Mouse (Mus musculus): ENCODE results near the gene Sh2b3.

Gene Sh2b3

GRCm38 (mm10) chr5:121824121-121824520, 13.3 kb downstream of the Sh2b3 start:
- no peak for DNase-seq (ENCODE audit: low read depth, low spot score)

GRCm38 (mm10) chr5:121823668-121824067, 13.8 kb downstream of the Sh2b3 start:
- DNase-seq (ENCODE audit: low read depth, low spot score): no peak

DNA sequence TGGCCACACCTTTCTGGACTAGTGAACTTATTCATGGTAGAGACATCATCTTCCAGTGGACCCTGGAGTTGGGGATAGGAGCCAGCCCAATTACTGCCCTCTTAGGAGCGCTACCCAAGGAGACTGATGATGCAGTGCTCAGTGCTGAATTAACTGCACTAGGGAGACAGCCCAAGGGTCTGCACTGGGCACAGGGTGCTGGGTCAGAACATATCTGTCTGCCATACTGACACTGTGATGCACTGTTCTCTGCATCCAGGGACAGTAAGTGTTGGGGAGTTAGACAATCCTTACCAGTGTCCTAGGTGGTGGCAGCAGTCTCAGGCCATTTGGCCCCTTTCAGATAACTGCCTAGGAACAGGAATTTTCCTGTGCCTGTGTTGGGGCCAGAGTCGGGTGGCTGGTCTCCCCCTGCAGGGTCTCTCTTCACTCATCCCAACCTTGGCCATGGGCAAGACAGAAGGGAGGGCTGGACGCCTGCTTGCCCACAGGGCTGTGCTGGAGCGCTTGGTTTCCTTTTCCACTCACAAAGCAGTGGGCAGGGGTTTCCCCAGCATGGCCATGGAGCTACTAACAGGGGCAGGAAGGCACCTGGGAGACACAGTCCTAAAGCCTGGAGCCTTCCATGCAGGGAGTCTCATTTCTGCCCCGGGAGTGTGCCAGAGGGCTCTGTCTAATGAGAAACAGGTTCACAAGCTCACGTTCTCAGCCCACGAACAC, 14.5 kb downstream of the Sh2b3 start:
- no peak for DNase-seq (ENCODE audit: low read depth, low spot score)

GRCm38 (mm10) chr5:121821552-121821951, 15.9 kb downstream of the Sh2b3 start:
- DNase-seq (ENCODE audit: low read depth, low spot score): no peak

- no peak for DNase-seq (ENCODE audit: low read depth, low spot score)
Measured at GRCm38 (mm10) chr5:121821116-121821515, 16.3 kb downstream of the Sh2b3 start.

GRCm38 (mm10) chr5:121820657-121821056, 16.8 kb downstream of the Sh2b3 start:
- no peak for DNase-seq (ENCODE audit: low read depth, low spot score)

GRCm38 (mm10) chr5:121820161-121820560, 17.3 kb downstream of the Sh2b3 start:
- DNase-seq (ENCODE audit: low read depth, low spot score): no peak

GRCm38 (mm10) chr5:121819559-121819958, 17.9 kb downstream of the Sh2b3 start:
- peak; percentile 24 for DNase-seq (ENCODE audit: low read depth, low spot score)

- DNase-seq (ENCODE audit: low read depth, low spot score): no peak
Measured at GRCm38 (mm10) chr5:121818862-121819261, 18.6 kb downstream of the Sh2b3 start.

DNA sequence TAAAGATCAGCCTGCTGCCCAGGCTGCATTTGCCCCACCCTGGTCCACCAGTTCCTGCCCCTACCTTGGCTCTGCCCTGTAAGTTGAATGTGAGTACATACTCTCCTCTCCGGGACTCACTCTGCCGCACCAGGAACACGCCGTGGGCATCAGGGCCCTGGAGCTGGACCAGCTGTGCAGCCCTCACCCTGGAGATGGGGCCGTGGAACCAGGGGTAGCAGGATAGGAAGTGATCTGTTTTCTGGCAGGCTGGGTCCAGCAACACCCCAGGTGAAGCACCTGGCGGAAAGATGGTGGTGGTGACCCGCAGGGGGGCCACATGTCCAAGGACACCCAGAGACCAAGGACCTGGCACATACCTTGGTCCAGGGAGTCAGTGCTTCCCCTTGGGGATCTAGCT, 19.0 kb downstream of the Sh2b3 start:
- no peak for DNase-seq (ENCODE audit: low read depth, low spot score)

GRCm38 (mm10) chr5:121817551-121817950, 19.9 kb downstream of the Sh2b3 start:
- DNase-seq (ENCODE audit: low read depth, low spot score): no peak

GRCm38 (mm10) chr5:121816611-121817010, 20.8 kb downstream of the Sh2b3 start:
- DNase-seq (ENCODE audit: low read depth, low spot score): no peak

DNA sequence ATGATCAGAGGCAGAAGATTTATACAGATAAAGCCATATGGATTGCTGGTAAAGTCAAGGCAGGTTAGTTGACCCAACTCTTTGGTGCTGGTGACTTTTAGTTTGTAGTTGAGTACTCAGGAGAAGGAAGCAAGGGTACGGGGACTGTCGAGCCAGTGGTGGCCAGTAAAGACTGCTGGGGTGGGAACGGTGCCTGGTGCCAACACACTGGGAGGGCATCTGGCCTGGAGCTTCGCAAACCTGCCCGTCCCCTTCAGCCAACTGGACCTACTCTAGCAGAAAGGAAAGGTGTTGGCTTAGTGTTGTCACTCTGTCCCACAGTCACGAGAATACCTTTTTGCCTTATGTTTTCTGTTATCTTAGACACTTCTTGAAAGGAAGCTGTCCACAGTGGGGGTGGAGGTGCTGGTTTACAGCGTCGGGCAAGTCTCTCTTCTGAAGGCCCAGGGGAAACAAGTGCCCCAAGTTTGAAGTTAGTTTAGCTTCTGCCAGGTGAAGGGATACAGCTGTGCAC, 21.5 kb downstream of the Sh2b3 start:
- no peak for DNase-seq (ENCODE audit: low read depth, low spot score)

DNA sequence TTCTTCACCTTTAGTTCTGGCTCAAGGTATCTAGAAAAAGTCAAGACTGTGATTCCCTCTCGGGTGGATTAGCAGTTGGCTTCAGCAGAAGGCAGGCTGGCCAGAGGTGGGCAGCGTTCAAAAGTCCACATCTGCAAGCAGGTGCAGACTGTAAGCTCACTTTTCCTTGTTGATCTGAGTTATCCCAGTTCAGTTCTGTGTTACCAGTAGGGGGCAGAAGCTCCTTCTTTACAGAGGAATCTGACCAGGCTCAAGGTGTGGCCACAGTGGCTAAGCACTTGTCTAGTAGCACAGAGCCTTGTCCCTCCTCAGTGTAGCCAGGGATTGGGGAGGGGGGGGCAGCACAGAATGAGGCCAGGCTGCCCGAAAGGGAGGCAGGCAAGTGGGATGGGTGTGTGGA, 22.4 kb downstream of the Sh2b3 start:
- peak; percentile 42 for DNase-seq (ENCODE audit: low read depth, low spot score)

- DNase-seq (ENCODE audit: low read depth, low spot score): no peak
Measured at GRCm38 (mm10) chr5:121813744-121814143, 23.7 kb downstream of the Sh2b3 start.

GRCm38 (mm10) chr5:121812526-121813243, 24.8 kb downstream of the Sh2b3 start:
- DNase-seq (ENCODE audit: low read depth, low spot score): peak; percentile 39

DNA sequence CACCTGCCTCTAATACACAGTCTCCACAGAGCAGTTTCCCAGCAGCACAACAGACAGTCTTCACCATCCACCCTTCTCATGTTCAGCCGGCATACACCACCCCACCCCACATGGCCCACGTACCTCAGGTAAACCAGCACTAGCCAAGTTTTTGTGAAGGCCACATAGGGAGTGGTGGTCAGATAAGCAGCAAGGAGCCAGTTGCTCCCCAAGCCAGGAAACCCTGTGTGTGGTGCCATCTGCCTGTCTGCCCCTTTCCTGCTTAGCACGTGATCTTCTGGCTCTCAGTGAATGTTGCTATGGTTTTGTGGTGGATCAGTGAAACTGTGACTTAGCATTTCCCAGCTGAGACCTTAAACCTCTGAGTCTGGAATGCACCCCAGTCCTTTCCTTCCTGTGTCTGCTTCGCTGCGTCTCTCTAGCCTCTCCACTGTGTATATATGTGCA, 25.9 kb downstream of the Sh2b3 start:
- DNase-seq (ENCODE audit: low read depth, low spot score): peak; percentile 50

DNA sequence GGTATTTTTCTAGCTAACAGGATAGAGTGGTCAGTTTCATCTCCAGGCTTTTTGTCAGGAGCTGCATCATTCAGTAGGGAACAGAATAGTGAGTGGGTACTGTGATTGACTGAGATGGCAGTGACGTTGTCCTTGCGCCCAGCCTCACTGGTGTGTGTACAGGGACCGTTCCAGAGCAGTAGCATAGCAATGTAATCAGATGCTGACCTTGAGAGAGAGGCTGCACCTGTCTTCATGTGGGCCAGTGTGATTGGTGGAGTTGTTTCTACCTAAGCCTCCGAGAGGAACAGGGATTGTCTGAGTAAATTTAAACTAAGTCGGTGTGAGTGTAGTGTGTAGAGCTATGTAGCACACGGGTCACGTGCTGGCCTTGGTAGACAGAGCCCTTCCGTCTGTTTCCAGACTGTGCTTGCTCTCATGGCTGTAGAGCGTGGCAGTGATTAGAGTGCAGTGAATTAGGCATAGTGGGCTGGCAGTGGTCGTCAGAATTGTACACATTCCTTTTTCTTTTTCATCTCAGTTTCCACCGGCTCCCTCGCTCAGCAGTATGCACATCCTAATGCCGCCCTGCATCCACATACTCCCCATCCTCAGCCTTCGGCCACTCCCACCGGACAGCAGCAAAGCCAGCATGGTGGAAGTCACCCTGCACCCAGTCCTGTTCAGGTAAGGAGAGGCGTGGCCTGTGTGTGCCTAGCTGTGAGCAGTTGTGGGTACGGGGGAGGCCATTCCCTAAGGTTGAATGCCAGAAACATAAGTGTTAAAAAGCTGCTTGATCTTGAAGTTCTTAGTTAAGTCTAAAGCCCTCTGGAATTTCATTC, 26.9 kb downstream of the Sh2b3 start:
- DNase-seq (ENCODE audit: low read depth, low spot score): no peak

- no peak for DNase-seq (ENCODE audit: low read depth, low spot score)
Measured at GRCm38 (mm10) chr5:121809667-121810224, 27.7 kb downstream of the Sh2b3 start.

DNA sequence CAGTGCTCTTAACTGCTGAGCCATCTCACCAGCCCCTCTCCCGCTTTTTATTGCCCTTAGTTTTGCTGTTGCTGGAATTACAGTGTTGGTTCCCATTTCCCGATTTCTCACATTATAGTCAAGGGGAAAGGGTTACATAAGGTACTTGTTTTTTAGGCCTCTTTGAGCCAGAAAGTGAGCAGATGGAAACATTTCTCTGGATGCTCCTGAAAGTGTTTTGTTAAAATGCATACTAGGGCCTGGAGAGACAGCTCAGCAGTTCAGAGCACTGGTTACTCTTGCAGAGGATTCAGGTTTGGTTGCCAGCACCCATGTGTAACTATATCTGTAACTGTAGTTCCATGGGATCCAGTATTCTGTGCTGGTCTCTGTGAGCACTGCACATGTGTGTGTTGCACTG, 29.2 kb downstream of the Sh2b3 start:
- DNase-seq (ENCODE audit: low read depth, low spot score): no peak

- DNase-seq (ENCODE audit: low read depth, low spot score): no peak
Measured at GRCm38 (mm10) chr5:121807186-121807585, 30.3 kb downstream of the Sh2b3 start.

DNA sequence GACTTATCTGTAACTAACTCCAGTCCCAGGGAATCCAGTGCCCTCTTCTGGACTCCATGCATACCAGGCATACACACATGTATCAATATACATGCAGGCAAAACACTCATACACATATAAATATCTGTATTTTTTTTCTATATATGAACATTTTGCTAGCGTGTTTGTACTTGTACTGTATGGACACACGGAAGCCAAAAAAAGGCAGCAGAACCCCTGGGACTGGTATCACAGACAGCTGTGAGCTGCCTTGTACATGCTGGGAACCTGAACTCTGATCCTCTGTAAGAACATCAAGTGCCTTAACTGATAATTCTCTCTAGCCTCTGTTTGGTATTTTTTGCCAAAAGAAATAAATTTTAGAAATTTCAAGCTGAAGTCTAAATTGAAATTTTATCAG, 39.0 kb downstream of the Sh2b3 start:
- DNase-seq (ENCODE audit: low read depth, low spot score): no peak
